Mouse (Mus musculus) stomach, adult 2 months (tissue): ENCODE measurements around the gene Glycam1. TPM values are rescaled to one million over a fixed set of nuclear protein-coding genes. Genes with fewer than 3 reads are reported as not detected.

Experiments
- polyA plus RNA-seq: library from polyadenylated mRNA; depleted of rRNA; stranded (reverse); fragments of >200 nt; gene quantifications from 2 replicates; pipeline ENCODE4 v1.2.3, GENCODE M21; 2012; rRNA removed

Gene Glycam1
- polyA plus RNA-seq = not detected in 2 replicates

DNA sequence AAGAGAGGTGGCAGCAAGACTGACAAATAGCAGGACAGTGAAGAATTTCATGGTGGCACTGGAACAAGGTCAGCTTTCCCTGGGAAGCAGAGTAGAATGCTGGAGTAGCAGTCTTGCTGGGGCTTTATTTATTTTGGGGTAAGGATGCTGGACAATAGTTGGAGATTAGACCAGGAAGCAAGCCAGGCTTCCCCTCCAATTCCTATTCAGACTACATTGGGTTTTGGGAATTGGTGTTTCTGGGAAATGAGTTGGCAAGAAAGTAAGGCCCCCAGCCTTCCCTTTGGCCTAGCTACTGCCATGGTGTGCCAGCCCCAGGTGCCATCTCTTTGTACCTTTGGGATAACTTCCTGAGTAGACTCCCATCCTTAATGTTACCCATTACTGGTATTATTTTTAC lies at the start of gene Glycam1:
Glycam1 (minus strand) TSS at position 101 of the 400 bp plus-strand sequence.

DNA sequence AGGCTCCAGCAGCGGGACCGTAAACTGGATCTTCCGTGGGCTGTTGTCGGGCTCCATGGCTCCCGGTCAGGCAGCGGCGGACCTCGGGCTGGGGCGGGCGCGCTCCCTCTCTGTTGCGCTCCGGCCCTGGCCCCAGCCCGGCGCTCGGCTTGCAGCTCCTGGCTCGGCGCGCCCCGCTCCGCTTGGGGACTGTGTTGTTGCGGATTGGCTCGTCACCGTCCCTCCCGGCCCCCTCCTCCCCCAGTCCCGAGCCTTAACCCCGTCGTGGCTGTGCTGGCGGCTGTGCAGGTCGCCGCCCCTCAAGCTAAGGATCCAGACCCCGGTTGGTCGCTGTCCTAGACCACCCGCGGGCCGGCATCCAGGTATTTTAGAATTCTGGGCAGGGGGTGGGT lies 27.1 kb downstream of the Glycam1 start, which contains the start of gene Ppp1r1a:
Ppp1r1a (minus strand) TSS at position 182 of the 392 bp plus-strand sequence.

Other genes starting within 250 kb of the Glycam1 start
- gene Zfp385a, start 225.0 kb downstream of the Glycam1 start, polyA plus RNA-seq = 15.1 and 16.0 TPM in 2 replicates
- gene Itga5, start 198.3 kb downstream of the Glycam1 start, polyA plus RNA-seq = 19.0 and 23.6 TPM in 2 replicates
- gene Gtsf1, start 134.6 kb downstream of the Glycam1 start, polyA plus RNA-seq = not detected in 2 replicates
- gene Gtsf2, start 116.6 kb downstream of the Glycam1 start, polyA plus RNA-seq = not detected in 2 replicates
- 1.6 and 2.1 TPM in 2 replicates for gene Nckap1l, start 111.3 kb downstream of the Glycam1 start, polyA plus RNA-seq
- 3.6 and 3.7 TPM in 2 replicates for gene Pde1b, start 62.0 kb downstream of the Glycam1 start, polyA plus RNA-seq
- 2.9 and 7.2 TPM in 2 replicates for gene Ppp1r1a, start 27.1 kb downstream of the Glycam1 start, polyA plus RNA-seq
- gene Mucl1, start 190.4 kb upstream of the Glycam1 start, polyA plus RNA-seq = not detected in 2 replicates